Mouse (Mus musculus) ES-E14 (cell line): ENCODE results near the gene Cfap44. TPM values are rescaled to one million over a fixed set of nuclear protein-coding genes. Genes with fewer than 3 reads are reported as not detected.

Source experiments
- DNase-seq: peaks from one replicate; pipeline ENCODE4 v3.0.0-alpha.2; 2013; ENCODE audit warnings: low read depth, low spot score
- H3K27ac ChIP-seq: 2 replicates; pipeline ENCODE4 v1.5.1; 2012; ENCODE audit warnings: low read depth, mild to moderate bottlenecking, low read length, moderate library complexity, mixed read lengths; ENCODE audit not compliant: poor library complexity, insufficient read depth, severe bottlenecking
- H3K36me3 ChIP-seq: 2 replicates; pipeline ENCODE4 v1.6.1; 2012; ENCODE audit warnings: mild to moderate bottlenecking, low read length, moderate library complexity, mixed read lengths; ENCODE audit not compliant: control insufficient read depth, poor library complexity, insufficient read depth, severe bottlenecking
- H3K4me1 ChIP-seq, 2 experiments: fragments of 150-350 bp in 1 of 2; sonication (generic) in 1 of 2; 2 replicates each; pipeline ENCODE4 v1.6.1; 2012; ENCODE audit warnings: low read length in 2 of 2, mild to moderate bottlenecking in 1 of 2, mixed read lengths in 1 of 2; ENCODE audit not compliant: control insufficient read depth in 2 of 2, insufficient read depth in 2 of 2, poor library complexity in 1 of 2
- H3K4me3 ChIP-seq, 2 experiments: fragments of 150-350 bp in 1 of 2; sonication (generic) in 1 of 2; 2 replicates each; pipeline ENCODE4 v1.5.1; 2012; ENCODE audit warnings: low read length in 2 of 2, low read depth in 1 of 2, mild to moderate bottlenecking in 1 of 2, mixed read lengths in 1 of 2; ENCODE audit not compliant: insufficient read depth in 1 of 2, poor library complexity in 1 of 2, severe bottlenecking in 1 of 2
- H3K9ac ChIP-seq: 2 replicates; pipeline ENCODE4 v1.6.1; 2012; ENCODE audit warnings: low read depth, mild to moderate bottlenecking, low read length, mixed read lengths; ENCODE audit not compliant: poor library complexity, insufficient read depth, severe bottlenecking
- H3K9me3 ChIP-seq: fragments of 150-350 bp; sonication (generic); 2 replicates; pipeline ENCODE4 v1.6.1; 2012; ENCODE audit warnings: low read depth, mild to moderate bottlenecking, low read length; ENCODE audit not compliant: control insufficient read depth, insufficient read depth
- CHD2 ChIP-seq: IDR thresholded peaks from 2 replicates; pipeline ENCODE4 v1.6.1; 2014; ENCODE audit warnings: mild to moderate bottlenecking, low read depth, low read length, inconsistent platforms
- HCFC1 ChIP-seq: IDR thresholded peaks from 2 replicates; pipeline ENCODE4 v1.6.1; 2012; ENCODE audit warnings: low read length, inconsistent platforms, borderline replicate concordance; ENCODE audit not compliant: insufficient read depth
- MAFK ChIP-seq: IDR thresholded peaks from 2 replicates; pipeline ENCODE4 v1.6.1; 2014; ENCODE audit warnings: mild to moderate bottlenecking, low read depth, low read length, inconsistent platforms; ENCODE audit not compliant: insufficient read depth
- ZC3H11A ChIP-seq: IDR thresholded peaks from 2 replicates; pipeline ENCODE4 v1.6.1; 2012; ENCODE audit warnings: low read depth, mild to moderate bottlenecking, inconsistent platforms, low read length, borderline replicate concordance
- ZNF384 ChIP-seq: IDR thresholded peaks from 2 replicates; pipeline ENCODE4 v1.6.1; 2012; ENCODE audit warnings: low read depth, low read length, inconsistent platforms
- in situ Hi-C, 2 experiments: fragments of 600-800 bp; cut with MboI; formaldehyde crosslinking; loops; one replicate each; pipeline ENCODE4 v1.15.1; 2025; ENCODE audit warnings: low sequenced_read_pairs in 2 of 2, inconsistent platforms in 1 of 2; ENCODE audit not compliant: unreplicated experiment in 2 of 2
- total RNA-seq: library from RNA; depleted of rRNA; stranded (reverse); fragments of 300-350 nt; gene quantifications from 2 replicates; pipeline ENCODE4 v1.2.3, GENCODE M21; 2012

The Cfap44 gene
- total RNA-seq, 1 experiment, result 0.22 TPM

- no peak overlapping the region for H3K4me3 ChIP-seq
- TF ChIP-seq HCFC1 (no peak), ZNF384 (no peak), CHD2 (no peak), ZC3H11A (no peak), MAFK (no peak)
- 0 out of 4 replicates have a peak, but pooled peaks cover 0 to 2% of the 10 kb centered on the region in 2 experiments for H3K4me1 ChIP-seq
- no peak for DNase-seq
- no peaks in the 10 kb centered on the region for H3K9me3 ChIP-seq
- no peak overlapping the region for H3K9ac ChIP-seq
- in situ Hi-C loops, result no loop called here
- no peak overlapping the region for H3K27ac ChIP-seq
- no peaks in the 10 kb centered on the region for H3K36me3 ChIP-seq
Observed at GRCm38 (mm10) chr16:44510521-44511213, 116.1 kb downstream of the Cfap44 start.

DNA sequence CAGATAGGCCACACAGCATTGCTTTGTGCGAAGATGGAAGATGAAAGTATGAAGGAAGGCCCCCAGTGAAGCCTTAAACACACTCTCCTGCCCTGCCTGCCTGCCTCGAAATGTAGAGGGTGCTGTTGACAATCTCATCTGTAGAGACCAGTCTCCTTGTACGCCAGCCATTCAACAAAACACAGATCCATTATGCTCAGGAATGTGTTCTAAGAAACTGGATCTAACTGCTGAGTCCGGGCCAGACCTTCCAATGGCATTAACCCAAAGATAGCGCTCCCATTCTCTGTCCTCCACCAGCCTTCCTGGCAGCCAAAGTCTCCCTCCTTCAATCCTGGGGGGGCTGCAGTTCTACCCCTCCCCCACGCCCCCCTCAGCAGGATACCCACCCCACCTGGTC, 121.9 kb downstream of the Cfap44 start:
- Histone ChIP-seq H3K27ac (peak overlapping the region; percentile 50; the same call in 1 of the 2 replicates), H3K36me3 (no peaks in the 10 kb centered on the region), H3K4me1 (peaks cover 2 to 9% of the 10 kb centered on the region in 2 experiments; a peak in 2 of 4 replicates), H3K9ac (no peak overlapping the region), H3K9me3 (no peaks in the 10 kb centered on the region), H3K4me3 (no peak overlapping the region)
- DNase-seq, result peak; percentile 15
- no peak for TF ChIP-seq HCFC1
- in situ Hi-C loops, result no loop called here

DNA sequence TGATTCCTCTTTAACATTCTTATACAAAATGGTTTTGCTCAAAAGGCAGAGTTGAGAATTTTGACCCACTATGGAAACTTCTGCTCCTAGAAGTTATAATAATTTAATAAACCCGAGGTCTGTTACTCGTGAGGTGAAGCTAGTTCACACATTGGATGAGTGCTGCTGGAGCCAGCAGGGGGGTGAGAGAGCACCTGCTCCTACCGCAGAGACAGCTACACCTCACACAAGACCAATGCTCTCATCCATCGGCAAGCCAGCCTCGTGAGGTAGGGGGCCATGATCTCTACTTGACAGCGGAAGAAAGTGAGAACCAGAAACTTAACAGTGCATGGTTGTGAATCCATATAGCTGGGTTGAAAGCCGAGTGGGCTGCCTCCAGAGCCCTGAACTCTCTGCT, 129.0 kb downstream of the Cfap44 start:
- no peak for DNase-seq
- Histone ChIP-seq H3K36me3 (no peaks in the 10 kb centered on the region), H3K9ac (no peak overlapping the region), H3K27ac (no peak overlapping the region), H3K4me3 (no peak overlapping the region), H3K4me1 (peaks cover 0 to 2% of the 10 kb centered on the region in 2 experiments; a peak in 1 of 4 replicates), H3K9me3 (no peaks in the 10 kb centered on the region)
- TF ChIP-seq ZNF384, result no peak
- in situ Hi-C loops, result no loop called here

DNA sequence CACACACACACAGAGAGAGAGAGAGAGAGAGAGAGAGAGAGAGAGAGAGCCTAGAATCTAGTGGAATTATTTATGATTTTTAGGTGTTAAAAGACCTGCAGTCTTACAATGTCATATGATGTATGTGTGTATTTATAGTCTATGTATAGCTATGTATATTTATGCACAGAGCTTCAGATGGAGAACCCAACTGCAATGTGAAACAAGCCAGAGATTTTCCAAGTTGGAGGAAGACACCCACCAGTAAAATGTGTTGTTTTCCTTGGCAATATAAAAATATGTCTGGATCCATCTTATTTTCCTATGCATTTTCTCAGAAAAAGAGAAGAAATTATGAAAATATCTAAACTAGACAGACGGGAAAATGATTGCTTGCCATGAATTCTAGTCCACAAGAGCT, 131.4 kb downstream of the Cfap44 start:
- Histone ChIP-seq H3K27ac (no peak overlapping the region), H3K36me3 (no peaks in the 10 kb centered on the region), H3K9ac (no peak overlapping the region), H3K4me3 (no peak overlapping the region), H3K4me1 (peaks cover 2 to 11% of the 10 kb centered on the region in 2 experiments; a peak in 2 of 4 replicates), H3K9me3 (no peaks in the 10 kb centered on the region)
- DNase-seq, result no peak
- in situ Hi-C loops, result no loop called here
- no peak for TF ChIP-seq HCFC1
- no peak for TF ChIP-seq CHD2
- no peak for TF ChIP-seq MAFK
- no peak for TF ChIP-seq ZC3H11A
- TF ChIP-seq ZNF384, result no peak

DNA sequence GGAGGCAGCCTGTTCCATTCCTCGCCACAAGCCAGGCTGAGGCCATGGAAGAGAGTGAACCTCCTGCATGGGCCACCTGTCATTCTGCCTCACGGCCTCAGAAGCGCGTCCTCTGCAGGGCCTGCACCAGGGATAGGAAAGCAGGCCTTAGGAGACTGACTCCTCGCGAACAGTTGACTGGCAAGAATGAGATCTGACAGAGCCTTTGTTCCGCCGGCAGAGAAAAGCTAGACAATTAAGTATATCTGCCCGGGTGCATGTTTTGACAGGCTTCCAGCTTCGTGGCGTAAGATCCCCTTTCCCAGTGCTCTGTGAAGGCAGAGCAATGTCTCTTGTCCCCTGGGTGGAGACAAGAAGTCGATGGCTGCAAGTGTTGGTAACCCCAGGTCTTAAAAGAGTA, 132.1 kb downstream of the Cfap44 start:
- TF ChIP-seq CHD2 (no peak), HCFC1 (no peak), ZNF384 (no peak), ZC3H11A (no peak), MAFK (no peak)
- Histone ChIP-seq H3K27ac (no peak overlapping the region), H3K9ac (no peak overlapping the region), H3K36me3 (no peaks in the 10 kb centered on the region), H3K4me3 (no peak overlapping the region), H3K9me3 (no peaks in the 10 kb centered on the region), H3K4me1 (peaks cover 2 to 16% of the 10 kb centered on the region in 2 experiments; a peak in 3 of 4 replicates)
- DNase-seq, result no peak
- in situ Hi-C loops, result no loop called here
